Mouse (Mus musculus) midbrain, embryonic 14.5 days (tissue): Measurements from ENCODE around the gene Nop58. TPM values are rescaled to one million over a fixed set of nuclear protein-coding genes. Genes with fewer than 3 reads are reported as not detected.
"Not testable (repeated sequence)": the region's sequence is repeated elsewhere in the genome, so short reads cannot be mapped to it uniquely, and the experiment has no call there.

Experiments
- ATAC-seq: fragments of 200-750 bp; cut with Nextera tagmentation; 2 replicates; pipeline ENCODE4 v1.8.0; 2017; ENCODE audit warnings: moderate number of reproducible peaks, moderate library complexity; ENCODE audit not compliant: low FRiP score, low TSS enrichment
- DNase-seq: peaks from one replicate; pipeline ENCODE4 v3.0.0-alpha.2; 2015
- H3K27ac ChIP-seq: fragments of 300-500 bp; sonication (generic); replicated peaks from 2 replicates; pipeline ENCODE4 v1.5.1; 2014; ENCODE audit warnings: mild to moderate bottlenecking, low read depth, low read length, moderate library complexity
- H3K27me3 ChIP-seq: fragments of 300-500 bp; sonication (generic); 2 replicates; pipeline ENCODE4 v1.6.1; 2014; ENCODE audit warnings: low read length, control low read depth, mixed read lengths; ENCODE audit not compliant: control insufficient read depth, insufficient read depth
- H3K36me3 ChIP-seq: fragments of 300-500 bp; sonication (generic); 2 replicates; pipeline ENCODE4 v1.6.1; 2014; ENCODE audit warnings: low read length, control low read depth; ENCODE audit not compliant: control insufficient read depth, insufficient read depth
- H3K4me1 ChIP-seq: fragments of 300-500 bp; sonication (generic); 2 replicates; pipeline ENCODE4 v1.6.1; 2014; ENCODE audit warnings: mild to moderate bottlenecking, antibody characterized with exemption, low read length, control low read depth; ENCODE audit not compliant: control insufficient read depth, insufficient read depth
- H3K4me2 ChIP-seq: fragments of 300-500 bp; sonication (generic); 2 replicates; pipeline ENCODE4 v1.6.1; 2014; ENCODE audit warnings: mild to moderate bottlenecking, low read length, moderate library complexity
- H3K4me3 ChIP-seq: fragments of 300-500 bp; sonication (generic); replicated peaks from 2 replicates; pipeline ENCODE4 v1.5.1; 2014; ENCODE audit warnings: low read depth, low read length
- H3K9ac ChIP-seq: fragments of 300-500 bp; sonication (generic); replicated peaks from 2 replicates; pipeline ENCODE4 v1.6.1; 2014; ENCODE audit warnings: mild to moderate bottlenecking, low read length, moderate library complexity
- H3K9me3 ChIP-seq: fragments of 300-500 bp; sonication (generic); 2 replicates; pipeline ENCODE4 v1.6.1; 2016; ENCODE audit warnings: low read length, control low read depth, mixed read lengths; ENCODE audit not compliant: control insufficient read depth
- WGBS: fragments of 180-500 bp; shearing (Covaris S2); extraction: QIAGEN DNeasy Blood & Tissue Kit; methylation state at CpG from one replicate; pipeline ENCODE4 v1.1.7; 2014; 5-methylcytosine and 5-hydroxymethylcytosine counted together
- polyA plus RNA-seq: library from polyadenylated mRNA; unstranded; fragments of >200 nt; fragmentation: Nextera tagmentation; extraction: Ambion mirVana; gene quantifications from 2 replicates; pipeline ENCODE4 v1.2.1, GENCODE M21; 2014

Nop58 gene
- polyA plus RNA-seq, 1 experiment from 2014 or later = 140 TPM

- Histone ChIP-seq H3K9me3 (no peaks in the 10 kb centered on the region), H3K4me1 (no peaks in the 10 kb centered on the region), H3K27me3 (no peaks in the 10 kb centered on the region), H3K9ac (no peak overlapping the region), H3K36me3 (no peaks in the 10 kb centered on the region), H3K4me2 (no peak overlapping the region), H3K27ac (no peak overlapping the region), H3K4me3 (no peak overlapping the region)
- ATAC-seq (no peak), DNase-seq (no peak)
- 84% methylated on average over 17 of the region's 17 CpGs for WGBS
Measured at GRCm38 (mm10) chr1:59739577-59740354, 55.0 kb downstream of the Nop58 start.

DNA sequence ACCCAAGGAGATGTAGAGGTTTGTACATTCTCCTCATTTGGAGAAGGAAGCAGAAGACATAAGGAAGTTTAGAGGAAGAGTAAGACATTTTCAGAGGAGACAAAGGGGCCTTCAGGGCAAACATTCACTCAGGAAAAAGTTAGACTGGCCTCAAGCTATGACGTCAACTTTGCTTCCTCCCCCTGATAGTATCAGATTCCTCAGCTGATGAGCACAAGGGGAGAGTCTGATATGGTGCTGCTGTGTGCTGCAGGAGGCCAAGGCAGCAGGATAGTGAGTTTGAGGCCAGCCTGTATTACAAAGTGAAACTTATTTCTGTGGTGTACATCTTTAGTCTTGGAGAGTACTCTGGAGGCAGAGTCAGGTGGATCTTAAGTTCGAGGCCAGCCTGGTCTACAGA is 64.3 kb downstream of the Nop58 start:
- H3K9me3 ChIP-seq = no peaks in the 10 kb centered on the region

GRCm38 (mm10) chr1:59749724-59750123 is 65.0 kb downstream of the Nop58 start:
- H3K27me3 ChIP-seq, H3K4me2 ChIP-seq, H3K9me3 ChIP-seq, H3K36me3 ChIP-seq, H3K4me1 ChIP-seq, H3K9ac ChIP-seq, H3K4me3 ChIP-seq, H3K27ac ChIP-seq, DNase-seq, ATAC-seq: not testable (repeated sequence)
- WGBS = 72% methylated on average over 5 of the region's 5 CpGs

More for the DNA sequence above, 64.3 kb downstream of the Nop58 start:
- H3K4me2 ChIP-seq = no peak overlapping the region
- H3K27me3 ChIP-seq = no peaks in the 10 kb centered on the region
- H3K9ac ChIP-seq = no peak overlapping the region
- H3K27ac ChIP-seq = no peak overlapping the region
- H3K4me1 ChIP-seq = no peaks in the 10 kb centered on the region
- H3K36me3 ChIP-seq = no peaks in the 10 kb centered on the region
- no peak for DNase-seq
- ATAC-seq = no peak
- 80% methylated on average over 2 of the region's 2 CpGs for WGBS
- no peak overlapping the region for H3K4me3 ChIP-seq

DNA sequence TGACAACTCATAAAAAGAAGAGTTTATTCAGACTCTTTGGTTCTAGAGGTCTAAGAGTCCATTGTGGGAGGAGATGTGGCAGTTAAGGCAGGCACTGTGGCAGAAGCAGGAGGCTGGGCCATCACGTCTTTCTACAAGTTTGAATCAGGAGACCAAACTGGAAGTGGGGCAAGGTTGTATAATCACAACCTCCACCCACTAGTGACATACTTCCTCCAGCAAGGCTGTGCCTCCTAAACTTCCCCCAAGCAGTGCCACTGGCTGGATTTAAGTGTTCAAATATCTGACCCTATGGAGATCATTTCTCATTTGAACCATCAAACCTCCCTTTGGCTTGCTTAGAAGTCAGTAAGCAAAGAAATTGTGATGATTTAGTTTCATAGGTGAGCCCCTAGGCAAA is 70.5 kb downstream of the Nop58 start:
- Histone ChIP-seq H3K9ac (no peak overlapping the region), H3K9me3 (no peaks in the 10 kb centered on the region), H3K4me3 (no peak overlapping the region), H3K4me2 (no peak overlapping the region), H3K27ac (no peak overlapping the region), H3K27me3 (no peaks in the 10 kb centered on the region), H3K4me1 (no peaks in the 10 kb centered on the region), H3K36me3 (no peaks in the 10 kb centered on the region)
- 63% methylated on average over 1 of the region's 1 CpGs for WGBS
- ATAC-seq = no peak
- DNase-seq = no peak

GRCm38 (mm10) chr1:59758325-59758724 is 73.6 kb downstream of the Nop58 start:
- DNase-seq = no peak
- Histone ChIP-seq H3K4me2 (no peak overlapping the region), H3K36me3 (no peaks in the 10 kb centered on the region), H3K4me1 (no peaks in the 10 kb centered on the region), H3K27ac (no peak overlapping the region), H3K4me3 (no peak overlapping the region), H3K9ac (no peak overlapping the region), H3K27me3 (no peaks in the 10 kb centered on the region), H3K9me3 (no peaks in the 10 kb centered on the region)
- WGBS = 91% methylated on average over 1 of the region's 1 CpGs
- no peak for ATAC-seq

DNA sequence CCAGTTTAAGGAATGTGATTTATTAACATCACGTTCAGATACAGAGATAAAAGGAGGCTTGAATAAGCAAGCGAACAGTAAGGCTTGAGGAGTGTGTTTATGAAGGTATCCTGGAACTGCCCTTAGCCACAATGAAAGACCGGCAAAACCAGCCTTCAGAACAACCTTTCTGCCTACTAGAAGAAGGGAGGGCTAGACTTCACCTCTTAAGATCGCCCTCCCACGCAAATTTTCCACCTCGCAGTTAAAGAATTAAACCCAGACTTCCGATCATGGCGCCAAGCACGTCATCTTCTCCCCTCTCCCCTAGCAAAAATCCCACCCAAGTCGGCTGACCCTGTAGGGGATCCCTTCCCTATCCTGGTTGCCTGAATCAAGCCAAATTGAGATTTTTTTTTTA is 77.4 kb downstream of the Nop58 start:
- Histone ChIP-seq H3K27me3 (no peaks in the 10 kb centered on the region), H3K9me3 (no peaks in the 10 kb centered on the region), H3K4me2 (peak overlapping the region; percentile 88), H3K9ac (peak overlapping the region; percentile 95), H3K4me3 (peak overlapping the region; percentile 97), H3K36me3 (no peaks in the 10 kb centered on the region), H3K27ac (peak overlapping the region; percentile 99), H3K4me1 (peaks cover 9% of the 10 kb centered on the region)
- ATAC-seq = no peak
- 3% methylated on average over 10 of the region's 10 CpGs for WGBS
- peak; percentile 66 for DNase-seq

DNA sequence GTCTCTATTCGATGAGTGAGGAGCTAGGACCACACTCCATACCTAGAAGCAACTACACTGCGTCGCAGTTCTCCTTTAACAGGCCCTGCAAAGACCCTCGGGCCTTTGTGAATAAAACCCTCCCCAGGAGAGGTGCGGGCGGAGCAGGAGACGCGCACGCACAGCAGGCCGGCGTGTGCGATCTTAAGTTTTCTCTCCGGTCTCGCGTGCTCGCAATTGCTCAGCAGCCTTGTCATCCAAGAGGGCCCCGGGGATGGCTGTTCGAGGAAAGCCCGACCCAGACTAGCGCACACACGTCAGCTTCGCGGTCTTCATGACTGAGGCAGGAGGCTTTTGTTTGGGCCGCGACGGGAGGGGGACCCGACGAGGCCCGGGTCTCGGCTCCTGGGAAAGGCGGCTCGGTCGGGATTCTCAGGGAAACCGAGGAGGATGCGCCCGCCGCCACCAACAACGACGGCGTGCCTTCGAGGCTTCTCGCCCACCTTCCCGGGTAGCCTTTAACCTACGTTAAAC is 77.9 kb downstream of the Nop58 start:
- H3K27me3 ChIP-seq = no peaks in the 10 kb centered on the region
- peak overlapping the region; percentile 88 for H3K4me2 ChIP-seq
- H3K9me3 ChIP-seq = no peaks in the 10 kb centered on the region
- ATAC-seq (peak; percentile 72), DNase-seq (peak; percentile 84)
- WGBS = under 1% methylated on average over 44 of the region's 44 CpGs
- no peaks in the 10 kb centered on the region for H3K36me3 ChIP-seq
- peak overlapping the region; percentile 97 for H3K4me3 ChIP-seq
- peak overlapping the region; percentile 95 for H3K9ac ChIP-seq
- H3K27ac ChIP-seq = peak overlapping the region; percentile 99
- H3K4me1 ChIP-seq = peaks cover 12% of the 10 kb centered on the region

DNA sequence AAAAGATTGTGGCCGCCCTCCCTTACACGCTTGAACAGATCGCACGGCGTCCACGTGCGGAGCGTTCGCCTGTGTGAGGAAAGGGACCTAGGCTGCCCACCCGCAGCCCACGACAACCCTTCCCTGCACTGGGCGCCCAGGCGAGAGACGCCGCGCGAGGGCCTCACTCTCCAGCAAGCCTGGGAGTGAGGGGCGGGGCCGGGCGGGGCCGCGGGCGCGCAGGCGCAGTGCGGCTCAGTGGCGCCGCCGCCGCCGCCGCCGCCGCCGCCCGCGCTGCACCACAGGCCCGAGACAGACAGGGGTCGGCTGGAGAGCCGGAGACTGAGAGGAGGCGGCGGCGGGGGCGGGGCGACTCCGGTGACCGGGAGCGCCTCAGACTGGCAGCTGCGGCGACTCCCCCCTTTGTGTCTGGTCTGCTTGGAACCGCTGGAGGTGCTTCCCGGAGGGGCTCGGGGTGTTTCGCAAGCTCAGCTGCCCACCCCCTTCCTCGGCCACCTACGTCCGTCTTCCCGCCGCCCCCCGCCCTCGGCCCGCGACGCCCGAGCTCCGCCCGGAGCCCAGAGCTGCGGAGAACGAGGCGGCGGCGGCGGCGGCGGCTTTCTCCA is 78.5 kb downstream of the Nop58 start, which contains the start of gene Bmpr2:
Gene Bmpr2 (plus strand): TSS at position 237 of the 605 bp plus-strand sequence.
- Histone ChIP-seq H3K36me3 (no peaks in the 10 kb centered on the region), H3K27ac (peak within 1 kb of the TSS; percentile 99), H3K4me2 (peak within 1 kb of the TSS; percentile 88), H3K9me3 (no peaks in the 10 kb centered on the region), H3K9ac (peak within 1 kb of the TSS; percentile 95), H3K4me3 (peak within 1 kb of the TSS; percentile 97), H3K27me3 (no peaks in the 10 kb centered on the region), H3K4me1 (peaks cover 17% of the 10 kb centered on the region)
- WGBS = under 1% methylated on average over 75 of the region's 75 CpGs
- ATAC-seq (peak; percentile 92), DNase-seq (peak; percentile 94)
